Mouse (Mus musculus): Measurements from ENCODE around the gene Otx2. TPM values are rescaled to one million over a fixed set of nuclear protein-coding genes. Genes with fewer than 3 reads are reported as not detected.

The Otx2 gene
- total RNA-seq, 1 experiment from 2014 or later, result not detected

- ATAC-seq (replicated peaks; ENCODE audit: insufficient number of reproducible peaks, low FRiP score, low TSS enrichment, poor library complexity, severe bottlenecking), result no peak
Observed at GRCm38 (mm10) chr14:48670258-48670630, 3.4 kb downstream of the Otx2 start.

- ATAC-seq (replicated peaks; ENCODE audit: insufficient number of reproducible peaks, low FRiP score, low TSS enrichment, poor library complexity, severe bottlenecking), result no peak
Observed at GRCm38 (mm10) chr14:48669541-48670257, 3.9 kb downstream of the Otx2 start.

GRCm38 (mm10) chr14:48668761-48669303, 4.8 kb downstream of the Otx2 start:
- no peak for ATAC-seq (replicated peaks; ENCODE audit: insufficient number of reproducible peaks, low FRiP score, low TSS enrichment, poor library complexity, severe bottlenecking)

- no peak for ATAC-seq (replicated peaks; ENCODE audit: insufficient number of reproducible peaks, low FRiP score, low TSS enrichment, poor library complexity, severe bottlenecking)
Observed at GRCm38 (mm10) chr14:48668051-48668481, 5.6 kb downstream of the Otx2 start.

- no peak for ATAC-seq (replicated peaks; ENCODE audit: insufficient number of reproducible peaks, low FRiP score, low TSS enrichment, poor library complexity, severe bottlenecking)
Observed at GRCm38 (mm10) chr14:48667396-48667795, 6.2 kb downstream of the Otx2 start.

GRCm38 (mm10) chr14:48666771-48667170, 6.8 kb downstream of the Otx2 start:
- ATAC-seq (replicated peaks; ENCODE audit: insufficient number of reproducible peaks, low FRiP score, low TSS enrichment, poor library complexity, severe bottlenecking), result no peak

- ATAC-seq (replicated peaks; ENCODE audit: insufficient number of reproducible peaks, low FRiP score, low TSS enrichment, poor library complexity, severe bottlenecking), result no peak
Observed at GRCm38 (mm10) chr14:48665816-48666661, 7.6 kb downstream of the Otx2 start.

- no peak for ATAC-seq (replicated peaks; ENCODE audit: insufficient number of reproducible peaks, low FRiP score, low TSS enrichment, poor library complexity, severe bottlenecking)
Observed at GRCm38 (mm10) chr14:48664841-48665815, 8.5 kb downstream of the Otx2 start.

GRCm38 (mm10) chr14:48664001-48664810, 9.4 kb downstream of the Otx2 start:
- ATAC-seq (replicated peaks; ENCODE audit: insufficient number of reproducible peaks, low FRiP score, low TSS enrichment, poor library complexity, severe bottlenecking), result no peak

GRCm38 (mm10) chr14:48663531-48663930, 10.1 kb downstream of the Otx2 start:
- no peak for ATAC-seq (replicated peaks; ENCODE audit: insufficient number of reproducible peaks, low FRiP score, low TSS enrichment, poor library complexity, severe bottlenecking)

- no peak for ATAC-seq (replicated peaks; ENCODE audit: insufficient number of reproducible peaks, low FRiP score, low TSS enrichment, poor library complexity, severe bottlenecking)
Observed at GRCm38 (mm10) chr14:48662568-48663236, 10.9 kb downstream of the Otx2 start.

GRCm38 (mm10) chr14:48661646-48662567, 11.7 kb downstream of the Otx2 start:
- ATAC-seq (replicated peaks; ENCODE audit: insufficient number of reproducible peaks, low FRiP score, low TSS enrichment, poor library complexity, severe bottlenecking), result no peak

GRCm38 (mm10) chr14:48661151-48661550, 12.5 kb downstream of the Otx2 start:
- no peak for ATAC-seq (replicated peaks; ENCODE audit: insufficient number of reproducible peaks, low FRiP score, low TSS enrichment, poor library complexity, severe bottlenecking)

GRCm38 (mm10) chr14:48660593-48660992, 13.0 kb downstream of the Otx2 start:
- no peak for ATAC-seq (replicated peaks; ENCODE audit: insufficient number of reproducible peaks, low FRiP score, low TSS enrichment, poor library complexity, severe bottlenecking)

GRCm38 (mm10) chr14:48659661-48660060, 14.0 kb downstream of the Otx2 start:
- no peak for ATAC-seq (replicated peaks; ENCODE audit: insufficient number of reproducible peaks, low FRiP score, low TSS enrichment, poor library complexity, severe bottlenecking)

- no peak for ATAC-seq (replicated peaks; ENCODE audit: insufficient number of reproducible peaks, low FRiP score, low TSS enrichment, poor library complexity, severe bottlenecking)
Observed at GRCm38 (mm10) chr14:48657241-48657640, 16.4 kb downstream of the Otx2 start.

Measured in monocyte, adult 5-6 weeks (primary cell).